In the genomic region with DNA sequence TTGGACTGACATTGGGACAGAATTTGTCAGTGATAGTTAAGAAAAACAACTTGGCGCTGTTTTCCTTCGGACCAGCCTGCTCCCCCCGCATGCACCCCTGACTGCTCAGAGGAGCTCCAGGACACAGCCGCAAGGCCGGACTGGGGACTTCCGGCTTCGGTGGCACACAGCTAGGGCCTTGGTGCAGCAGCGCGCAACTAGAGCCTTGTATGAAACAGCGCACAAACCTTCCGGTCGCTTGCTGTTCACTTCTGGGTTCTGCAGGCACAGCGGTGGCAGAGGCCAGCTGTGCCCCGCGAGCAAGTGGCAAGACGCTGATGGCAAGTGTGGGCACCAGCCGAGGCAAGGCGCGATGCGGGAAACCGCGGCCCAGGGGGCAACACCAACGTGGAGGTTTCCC, we compare ENCODE assay signal across 8 mouse cellular contexts. TPM values are rescaled to one million over a fixed set of nuclear protein-coding genes. Genes with fewer than 3 reads are reported as not detected.
DNase-seq lines count a peak whose midpoint lies in the region; ATAC-seq and TF ChIP-seq lines count a peak whose summit lies in the region.
"Had no signal": no experiment of that assay in that cellular context is flagged by ENCODE, and none has a peak within 500 bp of the region (broad histone marks: within the 10 kb centered on the region; RNA-seq: fewer than 3 reads in every experiment).

No protein-coding gene starts in this region.

- H3K9me3 ChIP-seq in lung, embryonic 16.5 days (ENCODE audit: control insufficient read depth, low read length) = peaks cover 10% of the 10 kb centered on the region
- 0 out of 2 replicates have a peak, but pooled peaks cover 4% of the 10 kb centered on the region for H3K9me3 ChIP-seq in hindbrain, postnatal 0 days (ENCODE audit: low read length)

- DNase-seq in lung, postnatal 10 days = no peak
- no peak for DNase-seq in hindbrain, postnatal 0 days (ENCODE audit: low spot score)
- peak; percentile 19 for DNase-seq in naive thymus-derived CD4-positive, alpha-beta T cell, adult 2 months (ENCODE audit: low read depth)
- DNase-seq in urinary bladder, postnatal 10 days (ENCODE audit: low spot score) = no peak
- no peak for DNase-seq in adrenal gland, postnatal 36 days

- H3K36me3 ChIP-seq in lung, embryonic 16.5 days (ENCODE audit: control insufficient read depth, insufficient read depth, low read length) = no peaks in the 10 kb centered on the region
- H3K36me3 ChIP-seq in hindbrain, postnatal 0 days (ENCODE audit: insufficient read depth, low read length) = no peaks in the 10 kb centered on the region

- H3K4me2 ChIP-seq in lung, embryonic 16.5 days (ENCODE audit: low read depth, low read length) = peak overlapping the region; percentile 40
- H3K4me2 ChIP-seq in hindbrain, postnatal 0 days (ENCODE audit: low read depth, low read length) = 0 out of 2 replicates have a peak overlapping the region, but pooled peaks have one; percentile 25

- no peak for ATAC-seq in lung, embryonic 16.5 days (ENCODE audit: low read depth)
- ATAC-seq in hindbrain, postnatal 0 days = no peak

- peak overlapping the region; percentile 17; the same call in 1 of the 2 replicates for H3K4me3 ChIP-seq in lung, embryonic 16.5 days (ENCODE audit: low read length)
- H3K4me3 ChIP-seq in brown adipose tissue, adult 24 weeks (ENCODE audit: insufficient read depth, low read depth, low read length) = peak overlapping the region; percentile 27; the same call in 1 of the 2 replicates
- no peak overlapping the region for H3K4me3 ChIP-seq in hindbrain, postnatal 0 days (ENCODE audit: low read length)

- TF ChIP-seq CTCF in hindbrain, postnatal 0 days (IDR thresholded peaks at IDR 0.05; ENCODE audit: low read depth) = no peak

- no peak overlapping the region for H3K27ac ChIP-seq in lung, embryonic 16.5 days (ENCODE audit: low read length)
- H3K27ac ChIP-seq in brown adipose tissue, adult 24 weeks (replicated peaks; ENCODE audit: low read depth, low read length) = no peak overlapping the region
- H3K27ac ChIP-seq in hindbrain, postnatal 0 days = no peak overlapping the region

- no peak overlapping the region for H3K9ac ChIP-seq in lung, embryonic 16.5 days (ENCODE audit: low read length)
- H3K9ac ChIP-seq in hindbrain, postnatal 0 days (replicated peaks; ENCODE audit: low read length) = no peak overlapping the region

- WGBS in lung, embryonic 16.5 days = 57% methylated on average over 23 of the region's 23 CpGs
- 68% methylated on average over 23 of the region's 23 CpGs for WGBS in hindbrain, postnatal 0 days

- no peaks in the 10 kb centered on the region for H3K27me3 ChIP-seq in lung, embryonic 16.5 days (ENCODE audit: control insufficient read depth, insufficient read depth, low read depth, low read length)
- H3K27me3 ChIP-seq in hindbrain, postnatal 0 days (ENCODE audit: insufficient read depth, low read length) = no peaks in the 10 kb centered on the region
- H3K27me3 ChIP-seq: megakaryocyte, embryonic 14.5 days had no signal

- H3K4me1 ChIP-seq in lung, embryonic 16.5 days (replicated peaks; ENCODE audit: control insufficient read depth, insufficient read depth, low read length) = no peaks in the 10 kb centered on the region
- no peaks in the 10 kb centered on the region for H3K4me1 ChIP-seq in brown adipose tissue, adult 24 weeks (ENCODE audit: control insufficient read depth, insufficient read depth, insufficient read length, low read length)
- no peaks in the 10 kb centered on the region for H3K4me1 ChIP-seq in hindbrain, postnatal 0 days (ENCODE audit: insufficient read depth, low read length)

RNA-seq across cellular contexts. Expression of a gene that starts 12.9 kb away (rescaled TPM):
- polyA plus RNA-seq in lung, embryonic 16.5 days (2015; fragmentation: Nextera tagmentation; extraction: Ambion mirVana) = 12.7 and 14.0 TPM in 2 replicates
- 50.5 and 64.1 TPM in 2 replicates for polyA plus RNA-seq in brown adipose tissue, adult 24 weeks (2012; ENCODE audit: insufficient read depth, insufficient read length, missing spikeins)
- 2.7 and 8.2 TPM in 2 replicates for total RNA-seq in hindbrain, postnatal 0 days (2014; rRNA removed)
- 8.3 and 9.8 TPM in 2 replicates for polyA plus RNA-seq in hindbrain, postnatal 0 days (2015; fragmentation: Nextera tagmentation; extraction: Ambion mirVana)
- 10 to 100 TPM; 15.7 to 36.3 TPM for total RNA-seq in adrenal gland, postnatal 36 days (2021)
